Mouse (Mus musculus) thymus, postnatal 36 days (tissue): ENCODE measurements around the gene Gm11487.
"Not testable (repeated sequence)": the region's sequence is repeated elsewhere in the genome, so short reads cannot be mapped to it uniquely, and the experiment has no call there.

Experiments
- DNase-seq, 2 experiments: peaks; one replicate each; pipeline ENCODE4 v3.0.0; 2022; ENCODE audit warnings: mixed read lengths in 2 of 2

Gm11487 gene

DNA sequence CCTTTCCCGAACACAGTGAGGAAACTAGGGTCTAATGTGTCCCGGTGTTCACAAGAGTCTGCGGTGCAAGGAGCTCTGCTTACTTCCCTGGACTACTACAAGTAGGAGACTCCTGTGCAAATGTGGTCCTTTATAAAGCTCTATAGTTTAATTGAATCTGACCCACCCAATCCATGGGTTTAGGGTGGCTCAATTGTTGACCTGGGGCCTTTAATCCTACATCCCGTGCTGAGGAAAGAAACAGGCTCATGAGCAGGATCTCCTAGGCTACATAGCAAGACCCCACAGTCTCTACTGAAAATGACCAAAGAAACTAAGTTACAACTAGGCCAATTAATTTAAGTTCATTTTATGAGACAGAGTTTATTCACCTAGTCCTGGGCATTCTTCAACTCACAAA lies at the start of gene Gm11487:
TSS of gene Gm11487 (minus strand) at position 101 of the 400 bp plus-strand sequence.
- DNase-seq = not testable (repeated sequence)

DNA sequence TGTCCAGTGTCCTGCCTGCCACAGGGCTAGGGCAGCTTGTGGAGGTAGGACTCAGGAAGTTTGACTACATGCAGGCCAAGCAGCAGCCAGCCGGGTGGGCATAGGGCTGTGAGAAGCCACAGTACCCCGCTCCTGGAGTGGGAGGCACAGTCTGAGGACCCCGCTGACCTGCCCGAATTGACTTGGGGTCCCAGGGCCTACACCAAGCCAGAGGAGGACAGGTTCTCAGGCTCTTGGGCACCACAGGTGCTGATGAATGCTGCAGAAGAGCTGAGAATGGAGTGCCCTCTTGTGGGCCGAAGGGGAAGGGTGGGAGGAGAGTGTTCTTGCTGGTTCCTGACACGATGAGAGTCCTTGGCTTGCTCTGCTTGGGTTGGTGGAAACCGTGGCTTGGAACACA lies 39.8 kb upstream of the Gm11487 start:
- DNase-seq = no peak

DNA sequence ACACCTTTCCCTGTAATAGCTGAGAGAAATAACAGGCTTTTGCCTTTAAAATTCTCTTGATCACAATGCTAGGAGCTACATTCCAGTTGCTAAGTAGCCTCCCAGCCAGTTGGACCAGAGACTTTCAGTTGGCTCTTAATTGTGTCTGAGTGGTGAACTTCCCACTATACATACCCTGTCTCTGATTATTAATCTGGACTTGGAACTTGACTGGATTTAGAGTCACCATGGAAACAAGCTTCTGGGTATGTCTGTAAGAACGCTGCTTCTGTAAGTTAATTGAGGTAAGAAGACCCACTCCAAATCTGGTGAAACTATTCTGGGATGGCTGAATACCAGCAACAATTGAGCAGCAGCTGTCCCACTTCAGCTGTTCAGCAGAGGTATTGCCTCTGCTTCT lies 37.7 kb upstream of the Gm11487 start:
- DNase-seq = no peak

DNA sequence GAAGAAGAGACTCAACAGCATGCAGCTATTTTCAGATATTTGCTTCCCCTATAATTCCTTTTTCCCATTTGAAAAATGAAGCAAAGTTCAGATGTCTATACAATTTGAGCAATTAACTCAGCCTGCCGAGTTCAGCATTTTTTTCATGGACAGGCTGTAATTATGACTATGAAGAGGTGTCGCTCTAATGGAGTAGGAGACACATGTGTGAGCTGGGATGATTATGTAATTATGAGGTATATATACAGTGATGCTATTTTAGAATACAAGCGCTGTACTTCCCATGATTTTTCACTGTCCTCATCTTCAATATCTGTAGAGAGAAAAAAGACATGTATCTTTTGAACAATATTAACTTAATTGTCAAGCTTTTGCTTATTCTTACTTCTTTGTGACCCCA lies 21.0 kb upstream of the Gm11487 start:
- no peak for DNase-seq

DNA sequence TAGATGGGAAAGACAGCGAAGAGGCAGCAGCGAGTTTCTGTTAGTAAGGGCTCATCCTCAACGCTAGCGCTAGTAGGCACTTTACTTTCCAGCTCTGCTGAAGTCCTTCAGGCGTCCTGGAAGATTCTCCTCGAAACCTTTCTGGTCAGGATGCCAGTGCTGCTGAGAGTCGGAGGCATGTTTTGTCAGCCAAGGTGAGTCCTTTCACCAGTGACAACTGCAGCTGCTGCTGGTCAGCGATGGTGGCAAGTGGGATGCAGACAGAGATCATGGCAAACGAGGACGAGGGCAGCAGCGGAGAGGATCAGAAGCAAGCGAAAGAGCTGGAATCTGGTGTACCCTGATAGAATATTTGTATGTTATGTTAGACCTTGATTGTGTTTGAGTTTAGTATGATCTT lies 18.2 kb upstream of the Gm11487 start:
- no peak for DNase-seq

DNA sequence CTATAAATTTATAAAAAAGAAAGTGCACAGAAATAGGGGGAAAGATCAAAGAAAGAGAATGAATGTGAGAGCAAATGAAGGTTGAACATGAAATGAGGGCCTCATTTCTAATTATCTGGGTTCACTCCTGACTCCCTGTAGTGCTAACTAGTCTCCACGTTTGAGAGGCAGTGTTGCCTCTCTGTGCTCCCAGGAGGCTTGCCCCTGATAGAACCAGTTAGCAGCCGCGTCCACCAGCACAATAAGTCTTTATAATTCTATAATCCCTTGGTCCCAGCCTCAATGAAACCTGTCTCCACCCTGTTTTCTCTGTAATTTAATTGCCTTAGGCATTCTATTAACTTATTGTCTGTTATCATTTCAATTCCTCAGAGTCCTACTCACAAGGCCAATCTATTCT lies 38.3 kb downstream of the Gm11487 start:
- DNase-seq = no peak
